Mouse (Mus musculus): Measurements from ENCODE around the gene Eogt.

DNA sequence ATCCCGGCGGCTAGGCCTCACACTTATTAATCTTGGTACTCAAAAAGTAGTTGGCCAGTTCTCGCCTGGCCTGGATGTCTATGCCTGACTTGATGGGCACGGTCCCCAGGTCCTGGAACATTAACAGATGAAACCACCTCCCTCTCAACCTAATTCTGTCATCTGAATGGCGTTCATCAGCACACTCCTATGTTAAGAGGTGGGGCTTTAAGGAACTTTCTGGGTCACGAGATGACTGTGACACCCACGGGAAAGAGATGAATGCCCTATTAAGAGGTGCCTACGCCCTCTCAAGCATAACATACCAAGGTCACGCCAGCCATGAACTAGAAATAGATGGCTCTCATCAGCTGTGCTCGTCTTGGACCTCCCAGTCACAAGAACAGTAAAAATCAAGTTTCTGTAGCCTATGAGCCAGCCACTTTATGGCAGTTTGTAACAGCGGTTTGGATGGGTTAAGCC lies 30.4 kb upstream of the Eogt start:
- no peak for TF ChIP-seq CTCF (IDR thresholded peaks at IDR 0.05; ENCODE audit: extremely low read depth, insufficient read depth, low read length)
- no peak for TF ChIP-seq POLR2A (IDR thresholded peaks at IDR 0.05; ENCODE audit: extremely low read depth, insufficient read depth, low read length)

Data from cortical plate, adult 2 months (tissue).